Mouse (Mus musculus) midbrain, embryonic 10.5 days (tissue): ENCODE measurements around the gene Ankrd23. TPM values are rescaled to one million over a fixed set of nuclear protein-coding genes. Genes with fewer than 3 reads are reported as not detected.

Experiments
- DNase-seq: peaks from one replicate; pipeline ENCODE4 v3.0.0-alpha.2; 2017; ENCODE audit warnings: low spot score
- H3K27ac ChIP-seq: fragments of 300-500 bp; sonication (generic); replicated peaks from 2 replicates; pipeline ENCODE4 v1.5.1; 2016; ENCODE audit warnings: mild to moderate bottlenecking
- H3K27me3 ChIP-seq: fragments of 300-500 bp; sonication (generic); 2 replicates; pipeline ENCODE4 v1.6.1; 2016; ENCODE audit warnings: low read depth, mild to moderate bottlenecking; ENCODE audit not compliant: poor library complexity, severe bottlenecking
- H3K36me3 ChIP-seq: fragments of 300-500 bp; sonication (generic); 2 replicates; pipeline ENCODE4 v1.6.1; 2016; ENCODE audit warnings: mild to moderate bottlenecking, moderate library complexity
- H3K4me1 ChIP-seq: fragments of 300-500 bp; sonication (generic); 2 replicates; pipeline ENCODE4 v1.6.1; 2016
- H3K4me3 ChIP-seq: fragments of 300-500 bp; sonication (generic); 2 replicates; pipeline ENCODE4 v1.5.1; 2016; ENCODE audit warnings: mild to moderate bottlenecking, moderate library complexity
- H3K9me3 ChIP-seq: fragments of 300-500 bp; sonication (generic); replicated peaks from 2 replicates; pipeline ENCODE4 v1.6.1; 2016; ENCODE audit warnings: mild to moderate bottlenecking
- WGBS: fragments of 180-500 bp; shearing (Covaris S2); methylation state at CpG from one replicate; pipeline ENCODE4 v1.1.7; 2016; 5-methylcytosine and 5-hydroxymethylcytosine counted together
- polyA plus RNA-seq: library from polyadenylated mRNA; unstranded; fragments of >200 nt; fragmentation: Nextera tagmentation; extraction: Ambion mirVana; gene quantifications from 2 replicates; pipeline ENCODE4 v1.2.1, GENCODE M21; 2016

The Ankrd23 gene
- polyA plus RNA-seq, 1 experiment from 2014 or later, result 16.3 TPM

DNA sequence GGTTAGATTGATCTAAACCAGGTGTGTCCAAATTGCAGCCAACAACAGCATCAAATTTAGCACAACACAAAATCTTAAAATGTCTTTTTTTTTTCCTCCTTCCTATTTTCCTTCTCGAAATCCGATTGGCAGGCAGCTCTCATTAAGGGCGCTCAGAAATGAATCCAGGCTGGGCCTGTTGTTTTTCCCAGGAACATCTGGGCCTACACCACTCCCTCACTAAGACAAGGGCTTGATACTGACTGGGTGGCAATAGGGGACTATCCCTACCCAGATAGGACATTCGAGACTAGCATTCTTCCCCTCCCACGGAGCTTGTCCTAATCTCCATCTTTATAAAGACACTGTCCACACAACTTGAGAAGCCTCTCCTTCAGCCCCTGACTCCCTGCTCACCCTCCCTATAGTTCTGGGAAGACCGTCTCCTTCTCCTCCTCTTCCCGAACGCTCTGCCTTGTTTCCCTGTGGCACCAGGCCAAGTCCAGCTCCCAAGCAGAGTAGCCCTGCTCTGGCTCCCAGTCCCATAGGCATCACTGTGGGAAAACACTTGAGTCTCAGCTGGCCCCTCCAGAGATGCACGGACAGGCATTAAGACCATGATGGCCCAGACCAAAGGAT, 11.4 kb upstream of the Ankrd23 start:
- peaks cover 47% of the 10 kb centered on the region for H3K4me1 ChIP-seq
- H3K36me3 ChIP-seq, result peaks cover 52% of the 10 kb centered on the region
- H3K9me3 ChIP-seq, result no peaks in the 10 kb centered on the region
- WGBS, result 52% methylated on average over 9 of the region's 9 CpGs
- no peaks in the 10 kb centered on the region for H3K27me3 ChIP-seq
- no peak for DNase-seq
- H3K27ac ChIP-seq, result peak overlapping the region; percentile 77; the same call in 1 of the 2 replicates
- no peak overlapping the region for H3K4me3 ChIP-seq

DNA sequence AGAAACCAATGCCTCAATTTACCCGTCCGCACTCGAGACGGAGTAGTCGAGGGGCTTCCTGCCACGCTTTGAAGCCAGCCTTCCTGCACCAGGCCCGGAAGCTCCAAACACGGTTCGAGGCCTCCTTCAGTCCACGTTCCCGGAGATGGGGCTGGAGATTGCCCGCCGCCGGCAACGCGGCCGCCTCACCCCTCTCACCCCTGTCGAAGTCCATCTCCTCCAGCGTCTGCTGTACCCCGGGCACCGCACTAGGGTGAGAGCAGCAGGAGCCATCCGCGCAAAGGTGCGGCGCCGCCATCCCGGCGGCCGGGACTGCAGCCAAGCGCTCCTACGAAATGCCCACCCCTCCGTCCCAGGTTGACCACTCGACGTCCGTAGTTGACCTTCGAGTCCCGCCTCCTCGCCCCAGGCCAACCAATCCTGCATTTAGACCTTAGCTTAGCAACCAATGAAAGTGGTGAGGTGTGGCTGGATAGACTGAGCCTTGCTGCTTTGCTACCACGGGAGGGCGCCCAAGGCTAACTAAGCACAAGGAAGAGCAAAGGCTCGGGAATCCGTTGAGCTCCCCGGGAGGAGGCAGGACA, 10.3 kb upstream of the Ankrd23 start, which contains the start of gene Ankrd39:
Ankrd39 (minus strand) TSS at position 558 of the 584 bp plus-strand sequence.
- Histone ChIP-seq H3K27me3 (no peaks in the 10 kb centered on the region), H3K36me3 (peaks cover 47% of the 10 kb centered on the region), H3K27ac (peak within 1 kb of the TSS; percentile 84), H3K4me3 (peak within 1 kb of the TSS; percentile 61), H3K9me3 (no peaks in the 10 kb centered on the region), H3K4me1 (peaks cover 44% of the 10 kb centered on the region)
- peak; percentile 98 for DNase-seq
- WGBS, result under 1% methylated on average over 43 of the region's 43 CpGs

DNA sequence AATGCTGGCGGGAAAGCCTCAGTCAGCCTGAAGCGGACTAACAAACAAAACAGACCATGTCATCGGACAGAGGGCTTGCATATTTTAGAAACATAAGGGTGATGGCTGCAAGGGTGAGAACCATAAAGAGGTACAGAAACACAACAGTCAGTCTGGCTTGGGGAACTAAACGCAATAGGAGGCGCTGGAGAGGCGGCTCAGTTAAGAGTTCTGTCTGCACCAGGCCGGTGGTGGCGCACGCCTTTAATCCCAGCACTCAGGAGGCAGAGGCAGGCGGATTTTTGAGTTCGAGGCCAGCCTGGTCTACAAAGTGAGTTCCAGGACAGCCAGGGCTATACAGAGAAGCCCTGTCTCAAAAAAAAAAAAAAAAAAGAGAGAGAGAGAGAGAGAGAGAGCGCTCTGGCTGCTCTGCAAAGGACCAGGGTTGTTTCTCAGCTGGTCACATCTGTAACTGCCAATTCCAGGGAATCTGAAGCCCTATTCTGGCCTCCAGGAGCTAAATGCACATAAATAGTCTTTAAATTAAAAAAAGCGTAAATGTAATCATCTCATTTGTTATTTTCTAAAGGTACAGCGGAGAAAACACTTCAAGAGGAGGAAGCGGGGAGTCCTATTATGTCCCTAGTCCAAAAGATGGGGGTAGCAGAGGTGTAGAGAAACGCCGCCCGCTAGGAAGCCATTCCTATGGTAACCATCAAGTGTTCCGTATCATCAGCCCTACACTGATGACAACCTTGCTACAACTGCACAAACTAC, 9.3 kb upstream of the Ankrd23 start:
- Histone ChIP-seq H3K4me1 (peaks cover 44% of the 10 kb centered on the region), H3K36me3 (peaks cover 46% of the 10 kb centered on the region), H3K9me3 (no peaks in the 10 kb centered on the region), H3K4me3 (peak overlapping the region; percentile 61), H3K27me3 (no peaks in the 10 kb centered on the region), H3K27ac (no peak overlapping the region)
- DNase-seq, result no peak
- WGBS, result 77% methylated on average over 19 of the region's 19 CpGs

DNA sequence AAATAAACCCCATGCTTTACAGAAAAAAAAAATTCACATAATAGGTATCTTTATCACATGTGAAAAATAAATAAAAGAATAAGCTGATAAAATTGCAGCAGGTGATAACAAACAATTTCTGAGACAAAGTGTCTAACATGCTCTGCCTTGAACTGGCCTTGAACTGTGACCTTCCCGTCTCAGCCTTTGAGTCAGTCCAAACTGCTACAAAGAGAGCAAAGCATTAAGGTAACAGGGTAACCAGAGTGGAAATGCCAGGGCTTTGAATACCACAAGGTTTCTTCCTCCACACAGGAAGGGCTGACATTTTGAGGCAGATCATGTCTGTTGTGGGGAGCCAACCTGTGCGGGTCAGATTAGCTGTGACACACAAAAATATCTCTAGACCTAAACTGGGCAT, 8.7 kb upstream of the Ankrd23 start:
- WGBS, result 91% methylated on average over 2 of the region's 2 CpGs

DNA sequence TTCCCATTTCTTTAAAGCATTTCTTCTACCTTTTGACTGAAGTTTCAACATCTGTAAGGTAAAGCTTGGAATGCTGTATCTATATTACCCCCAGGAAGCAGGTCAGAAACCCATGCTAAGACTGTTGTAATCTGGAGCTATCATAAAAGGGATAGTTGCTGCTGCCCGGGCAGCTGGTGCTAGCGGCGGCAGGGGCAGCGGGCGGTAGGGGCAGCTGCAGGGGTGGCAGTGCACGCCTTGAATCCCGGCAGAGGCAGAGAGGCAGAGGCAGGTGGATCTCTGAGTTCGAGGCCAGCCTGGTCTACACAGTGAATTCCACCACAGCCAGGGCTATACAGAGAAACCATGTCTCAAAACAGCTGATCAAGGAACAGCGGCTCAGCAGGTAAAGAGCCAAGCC, 6.2 kb upstream of the Ankrd23 start:
- H3K27ac ChIP-seq, result no peak overlapping the region
- DNase-seq, result no peak
- no peaks in the 10 kb centered on the region for H3K27me3 ChIP-seq
- H3K4me3 ChIP-seq, result no peak overlapping the region
- no peaks in the 10 kb centered on the region for H3K9me3 ChIP-seq
- 95% methylated on average over 9 of the region's 9 CpGs for WGBS
- H3K4me1 ChIP-seq, result peaks cover 21% of the 10 kb centered on the region
- H3K36me3 ChIP-seq, result peaks cover 39% of the 10 kb centered on the region

More for the DNA sequence above, 8.7 kb upstream of the Ankrd23 start:
- no peak for DNase-seq
- H3K9me3 ChIP-seq, result no peaks in the 10 kb centered on the region
- H3K4me3 ChIP-seq, result no peak overlapping the region
- H3K4me1 ChIP-seq, result peaks cover 42% of the 10 kb centered on the region
- peaks cover 45% of the 10 kb centered on the region for H3K36me3 ChIP-seq
- no peaks in the 10 kb centered on the region for H3K27me3 ChIP-seq
- no peak overlapping the region for H3K27ac ChIP-seq

DNA sequence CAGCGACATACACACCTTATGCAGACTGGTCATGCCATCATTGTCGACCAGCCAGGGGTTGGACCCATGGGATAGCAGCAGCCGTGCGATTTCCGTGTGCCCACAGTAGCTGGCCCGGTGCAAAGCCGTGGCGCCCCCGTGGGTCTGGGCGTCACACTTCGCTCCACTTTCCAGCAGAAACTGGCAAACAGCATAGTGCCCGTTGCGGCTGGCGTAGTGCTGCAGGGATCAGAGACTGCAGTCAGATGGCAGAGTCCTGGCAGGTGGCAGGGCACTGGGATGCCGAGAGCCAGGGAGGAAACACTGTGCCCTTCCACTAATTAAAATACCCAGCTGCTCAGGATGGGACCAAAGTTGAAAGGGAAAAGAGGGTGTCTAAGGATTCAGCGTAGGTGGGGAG, 5.2 kb upstream of the Ankrd23 start:
- H3K9me3 ChIP-seq, result no peaks in the 10 kb centered on the region
- no peaks in the 10 kb centered on the region for H3K27me3 ChIP-seq
- 95% methylated on average over 16 of the region's 16 CpGs for WGBS
- H3K36me3 ChIP-seq, result peaks cover 39% of the 10 kb centered on the region
- peaks cover 14% of the 10 kb centered on the region for H3K4me1 ChIP-seq
- no peak for DNase-seq
- H3K4me3 ChIP-seq, result no peak overlapping the region
- no peak overlapping the region for H3K27ac ChIP-seq

DNA sequence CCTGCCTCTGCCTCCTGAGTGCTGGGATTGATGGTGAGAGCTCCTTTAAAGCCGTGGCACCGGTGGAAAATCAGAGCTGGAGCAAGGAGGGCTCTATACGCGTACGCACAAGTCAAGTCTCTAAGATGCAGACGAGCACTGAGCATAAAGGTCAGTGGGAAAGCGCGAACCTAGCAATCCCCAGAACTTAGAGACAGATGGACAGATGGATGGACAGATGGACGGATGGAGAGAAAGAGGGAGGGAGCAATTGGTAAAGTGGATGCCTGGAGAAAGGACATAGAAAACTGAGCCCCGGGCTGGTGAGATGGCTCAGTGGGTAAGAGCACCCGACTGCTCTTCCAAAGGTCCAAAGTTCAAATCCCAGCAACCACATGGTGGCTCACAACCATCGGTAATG, 4.1 kb upstream of the Ankrd23 start:
- peaks cover 39% of the 10 kb centered on the region for H3K36me3 ChIP-seq
- peaks cover 4% of the 10 kb centered on the region; the same call in 1 of the 2 replicates for H3K4me1 ChIP-seq
- no peaks in the 10 kb centered on the region for H3K9me3 ChIP-seq
- no peak overlapping the region for H3K27ac ChIP-seq
- H3K4me3 ChIP-seq, result no peak overlapping the region
- no peak for DNase-seq
- H3K27me3 ChIP-seq, result no peaks in the 10 kb centered on the region
- WGBS, result 91% methylated on average over 12 of the region's 12 CpGs

DNA sequence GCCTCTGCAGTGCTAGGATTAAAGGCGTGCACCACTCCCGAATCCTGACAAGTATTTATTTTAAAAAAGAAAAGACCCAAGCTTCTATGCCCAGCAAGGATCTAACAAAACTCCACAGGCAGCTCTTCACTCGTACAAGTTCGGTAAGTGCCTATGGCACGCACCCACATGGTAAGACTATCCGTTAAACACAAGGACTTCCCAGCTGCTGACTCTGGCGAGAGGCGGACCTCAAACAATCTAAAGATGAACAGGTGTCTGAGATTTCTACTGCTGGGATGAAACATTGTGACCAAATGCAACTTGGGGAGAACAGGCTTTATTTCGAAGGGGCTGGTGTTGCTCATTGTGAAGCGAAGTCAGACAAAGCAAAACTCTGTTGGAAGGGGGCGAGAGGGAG, 3.4 kb upstream of the Ankrd23 start:
- Histone ChIP-seq H3K27ac (no peak overlapping the region), H3K36me3 (peaks cover 39% of the 10 kb centered on the region), H3K27me3 (no peaks in the 10 kb centered on the region), H3K9me3 (no peaks in the 10 kb centered on the region), H3K4me3 (no peak overlapping the region), H3K4me1 (no peaks in the 10 kb centered on the region)
- 90% methylated on average over 11 of the region's 11 CpGs for WGBS
- DNase-seq, result no peak

DNA sequence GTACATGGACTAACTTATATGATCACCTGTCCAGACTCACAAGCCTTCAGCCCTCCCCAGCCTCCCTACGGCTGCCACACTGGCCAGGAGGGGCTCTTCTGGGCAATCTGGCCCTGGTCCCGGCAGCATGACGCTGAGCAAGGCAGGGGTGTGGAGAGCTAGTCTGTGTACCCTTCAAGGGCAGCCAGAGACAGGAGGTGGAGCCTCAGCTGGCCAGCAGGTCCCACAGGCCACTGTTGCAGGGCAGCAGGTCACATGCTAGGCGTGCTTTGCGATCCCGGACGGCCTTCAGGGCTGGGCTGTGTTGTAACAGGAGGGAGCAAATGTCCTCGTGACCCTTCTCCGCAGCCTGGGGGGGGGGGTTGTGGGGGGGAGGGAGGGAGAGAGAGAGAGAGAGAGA, 2.5 kb upstream of the Ankrd23 start, which contains the start of gene Gm42417:
Gm42417 (minus strand) TSS at position 244 of the 400 bp plus-strand sequence.
- H3K36me3 ChIP-seq, result peaks cover 39% of the 10 kb centered on the region
- no peaks in the 10 kb centered on the region for H3K4me1 ChIP-seq
- H3K27me3 ChIP-seq, result no peaks in the 10 kb centered on the region
- H3K9me3 ChIP-seq, result no peaks in the 10 kb centered on the region
- H3K4me3 ChIP-seq, result no peak within 1 kb of the TSS
- DNase-seq, result no peak
- 77% methylated on average over 9 of the region's 9 CpGs for WGBS
- H3K27ac ChIP-seq, result no peak within 1 kb of the TSS

DNA sequence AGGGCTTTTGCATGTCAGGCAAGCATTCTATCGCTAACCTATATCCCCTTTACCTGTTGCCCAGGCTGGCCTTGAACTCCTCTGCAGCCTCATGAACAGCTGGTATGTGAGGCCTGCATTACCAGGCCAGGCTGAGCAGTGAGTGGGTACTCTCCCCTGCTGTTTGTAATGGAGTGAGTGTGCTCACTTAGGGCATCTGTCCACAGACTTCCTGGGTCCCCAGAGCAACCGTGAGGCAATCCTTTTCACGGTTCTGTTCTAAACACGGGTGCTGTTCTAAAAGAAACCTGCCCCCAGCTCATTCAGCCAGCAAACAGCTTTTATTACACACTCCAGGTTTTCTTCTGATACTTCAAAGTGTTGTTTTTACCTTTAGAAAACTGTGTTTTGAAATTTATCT, 2.0 kb upstream of the Ankrd23 start:
- no peak for DNase-seq
- Histone ChIP-seq H3K36me3 (peaks cover 39% of the 10 kb centered on the region), H3K4me3 (no peak overlapping the region), H3K4me1 (no peaks in the 10 kb centered on the region), H3K27ac (no peak overlapping the region), H3K9me3 (no peaks in the 10 kb centered on the region), H3K27me3 (no peaks in the 10 kb centered on the region)
- WGBS, result 92% methylated on average over 4 of the region's 4 CpGs

DNA sequence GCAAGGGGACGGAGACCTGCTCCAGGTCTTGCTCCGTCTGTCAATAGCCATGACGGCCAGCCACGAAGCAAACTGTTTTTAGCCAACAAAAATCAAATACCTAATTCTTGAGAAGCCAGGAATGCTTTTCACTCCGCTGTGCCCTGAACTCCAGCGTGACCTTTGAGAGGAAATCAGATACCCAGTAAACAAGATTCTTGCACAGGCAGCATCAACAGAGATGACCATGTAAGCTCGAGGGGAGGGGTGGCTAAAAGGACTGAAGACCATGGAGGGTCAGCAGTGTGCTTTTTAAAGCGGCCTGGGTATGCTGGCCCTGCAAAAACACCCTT, 320 bp downstream of the Ankrd23 start:
- Histone ChIP-seq H3K27ac (no peak overlapping the region), H3K4me3 (no peak overlapping the region), H3K36me3 (peaks cover 36% of the 10 kb centered on the region), H3K4me1 (no peaks in the 10 kb centered on the region), H3K27me3 (no peaks in the 10 kb centered on the region), H3K9me3 (no peaks in the 10 kb centered on the region)
- WGBS, result 84% methylated on average over 8 of the region's 8 CpGs
- no peak for DNase-seq

DNA sequence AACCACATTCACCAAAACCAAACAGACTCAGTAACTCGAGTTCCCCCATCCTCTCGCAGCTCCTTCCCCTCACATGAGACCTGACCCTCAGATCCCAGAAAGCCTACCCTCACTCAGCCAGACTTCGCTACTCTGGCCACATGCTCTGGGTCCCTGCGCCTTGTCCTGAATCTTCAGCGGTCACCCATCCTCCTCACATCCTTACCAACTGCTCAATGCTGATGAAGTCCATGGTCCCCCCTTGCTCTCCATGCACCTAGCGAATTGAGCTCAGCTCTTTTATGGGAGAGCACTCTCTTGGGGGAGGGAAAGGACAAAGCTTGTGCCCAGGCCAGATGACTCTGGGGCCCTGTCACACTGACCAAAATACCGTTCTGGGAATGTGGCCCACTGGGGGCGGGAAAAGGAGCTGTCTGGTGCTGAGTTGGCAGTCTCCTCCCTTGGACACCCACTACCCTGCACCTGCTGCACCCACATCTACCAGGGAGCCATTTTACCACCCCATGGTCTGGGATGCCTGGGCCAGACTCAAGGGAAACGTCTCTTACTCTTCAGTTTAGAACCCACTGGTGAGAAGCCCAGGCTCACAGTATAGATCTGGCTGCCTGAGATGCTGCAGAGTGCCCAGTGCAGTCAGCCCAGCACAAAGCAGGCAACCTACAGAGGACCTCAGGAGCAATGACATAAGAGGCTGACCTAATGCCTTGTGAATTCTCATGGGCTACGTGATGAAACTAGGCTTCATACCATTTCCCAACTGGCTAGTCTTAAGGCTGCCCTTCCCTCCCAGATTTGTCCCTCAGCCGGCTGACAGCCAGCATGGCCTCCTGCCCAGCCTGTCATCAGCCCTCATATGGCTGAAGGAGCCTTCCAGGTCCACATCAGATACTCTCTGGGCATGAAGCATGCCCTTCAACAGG, 946 bp downstream of the Ankrd23 start:
- Histone ChIP-seq H3K36me3 (peaks cover 34% of the 10 kb centered on the region), H3K4me3 (no peak overlapping the region), H3K27ac (no peak overlapping the region), H3K4me1 (no peaks in the 10 kb centered on the region), H3K27me3 (no peaks in the 10 kb centered on the region), H3K9me3 (no peaks in the 10 kb centered on the region)
- DNase-seq, result no peak
- WGBS, result 89% methylated on average over 11 of the region's 11 CpGs
